9 mouse cellular contexts compared by ENCODE assay signal in the genomic region with DNA sequence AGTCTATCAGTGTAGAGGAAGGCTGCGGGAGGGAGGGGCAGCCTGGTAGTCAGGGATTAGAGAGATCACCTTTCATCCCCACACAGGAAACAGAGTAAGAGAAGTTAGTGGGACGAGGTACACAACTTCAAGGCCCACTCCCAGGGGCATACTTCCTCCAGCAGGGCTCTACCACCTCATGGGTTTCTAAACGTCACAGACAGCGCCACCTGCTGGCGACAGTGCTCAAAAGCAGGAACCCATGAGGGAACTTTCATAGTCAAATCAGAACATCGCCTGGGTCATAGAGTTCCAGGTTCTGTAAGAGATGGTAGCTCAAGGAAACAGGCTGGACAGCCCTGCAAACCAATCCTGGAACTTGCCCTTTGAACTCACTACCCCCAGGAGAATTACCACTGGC. TPM values are rescaled to one million over a fixed set of nuclear protein-coding genes. Genes with fewer than 3 reads are reported as not detected.
DNase-seq lines count a peak whose midpoint lies in the region; ATAC-seq lines count a peak whose summit lies in the region.
"Had no signal": no experiment of that assay in that cellular context is flagged by ENCODE, and none has a peak within 500 bp of the region (broad histone marks: within the 10 kb centered on the region; RNA-seq: fewer than 3 reads in every experiment).

No protein-coding gene starts in this region.

- H3K27ac ChIP-seq in midbrain, embryonic 14.5 days (replicated peaks; ENCODE audit: low read depth, low read length) = no peak overlapping the region
- H3K27ac ChIP-seq in midbrain, embryonic 16.5 days (ENCODE audit: low read length) = no peak overlapping the region
- H3K27ac ChIP-seq in embryonic facial prominence, embryonic 11.5 days (replicated peaks; ENCODE audit: low read depth, low read length) = no peak overlapping the region
- H3K27ac ChIP-seq: heart, embryonic 15.5 days had no signal

- H3K4me3 ChIP-seq in midbrain, embryonic 14.5 days (replicated peaks; ENCODE audit: low read depth, low read length) = no peak overlapping the region
- no peak overlapping the region for H3K4me3 ChIP-seq in midbrain, embryonic 16.5 days (ENCODE audit: low read depth, low read length)
- no peak overlapping the region for H3K4me3 ChIP-seq in embryonic facial prominence, embryonic 11.5 days (ENCODE audit: low read depth, low read length)
- H3K4me3 ChIP-seq: heart, embryonic 15.5 days had no signal

- H3K9me3 ChIP-seq in midbrain, embryonic 14.5 days (ENCODE audit: control insufficient read depth, low read length) = no peaks in the 10 kb centered on the region
- H3K9me3 ChIP-seq in midbrain, embryonic 16.5 days (replicated peaks; ENCODE audit: control insufficient read depth, low read length, poor library complexity, severe bottlenecking) = no peaks in the 10 kb centered on the region
- H3K9me3 ChIP-seq in embryonic facial prominence, embryonic 11.5 days (replicated peaks; ENCODE audit: control insufficient read depth, low read length) = no peaks in the 10 kb centered on the region
- H3K9me3 ChIP-seq: heart, embryonic 15.5 days had no signal

- H3K9ac ChIP-seq in midbrain, embryonic 14.5 days (replicated peaks; ENCODE audit: low read length) = no peak overlapping the region
- H3K9ac ChIP-seq in midbrain, embryonic 16.5 days (ENCODE audit: low read depth, low read length) = no peak overlapping the region
- no peak overlapping the region for H3K9ac ChIP-seq in embryonic facial prominence, embryonic 11.5 days (replicated peaks; ENCODE audit: low read length)
- H3K9ac ChIP-seq: heart, embryonic 15.5 days had no signal

- ATAC-seq in midbrain, embryonic 14.5 days (ENCODE audit: low FRiP score, low TSS enrichment) = no peak
- ATAC-seq in midbrain, embryonic 16.5 days = no peak
- no peak for ATAC-seq in embryonic facial prominence, embryonic 11.5 days (replicated peaks; ENCODE audit: insufficient number of reproducible peaks, low FRiP score, low TSS enrichment, low read depth)

- 56% methylated on average over 6 of the region's 6 CpGs for WGBS in midbrain, embryonic 14.5 days
- WGBS in midbrain, embryonic 16.5 days = 48% methylated on average over 6 of the region's 6 CpGs
- 46% methylated on average over 6 of the region's 6 CpGs for WGBS in embryonic facial prominence, embryonic 11.5 days

- H3K27me3 ChIP-seq in midbrain, embryonic 14.5 days (ENCODE audit: control insufficient read depth, insufficient read depth, low read length) = no peaks in the 10 kb centered on the region
- H3K27me3 ChIP-seq in midbrain, embryonic 16.5 days (ENCODE audit: control insufficient read depth, insufficient read depth, low read depth, low read length) = no peaks in the 10 kb centered on the region
- no peaks in the 10 kb centered on the region for H3K27me3 ChIP-seq in embryonic facial prominence, embryonic 11.5 days (ENCODE audit: control insufficient read depth, insufficient read depth, low read length)
- H3K27me3 ChIP-seq: heart, embryonic 15.5 days had no signal

- H3K36me3 ChIP-seq in midbrain, embryonic 14.5 days (ENCODE audit: control insufficient read depth, insufficient read depth, low read length) = no peaks in the 10 kb centered on the region
- no peaks in the 10 kb centered on the region for H3K36me3 ChIP-seq in midbrain, embryonic 16.5 days (ENCODE audit: control insufficient read depth, insufficient read depth, low read length)
- H3K36me3 ChIP-seq in embryonic facial prominence, embryonic 11.5 days (replicated peaks; ENCODE audit: control insufficient read depth, insufficient read depth, low read depth, low read length) = no peaks in the 10 kb centered on the region
- H3K36me3 ChIP-seq: heart, embryonic 15.5 days had no signal

- peak; percentile 20 to 48 for DNase-seq in adrenal gland, adult 18-20 months (ENCODE audit: low spot score in 2 of 2)
- DNase-seq in adrenal gland, adult 8-10 months = no peak
- DNase-seq in midbrain, embryonic 14.5 days = peak; percentile 20
- DNase-seq in embryonic facial prominence, embryonic 11.5 days (ENCODE audit: low spot score) = peak; percentile 50
- DNase-seq in retina, embryonic 14.5 days (ENCODE audit: low spot score) = peak; percentile 46
- no peak for DNase-seq in left cerebral cortex, adult 8-10 months (ENCODE audit: low spot score in 2 of 2)
- DNase-seq in Muller cell, postnatal 12 days (ENCODE audit: inconsistent ontology term) = no peak

- no peak overlapping the region for H3K4me2 ChIP-seq in midbrain, embryonic 14.5 days (ENCODE audit: low read length)
- no peak overlapping the region for H3K4me2 ChIP-seq in midbrain, embryonic 16.5 days (ENCODE audit: low read length)
- no peak overlapping the region for H3K4me2 ChIP-seq in embryonic facial prominence, embryonic 11.5 days (ENCODE audit: low read depth, low read length)
- H3K4me2 ChIP-seq: heart, embryonic 15.5 days had no signal

- H3K4me1 ChIP-seq in midbrain, embryonic 14.5 days (ENCODE audit: control insufficient read depth, insufficient read depth, low read length) = no peaks in the 10 kb centered on the region
- H3K4me1 ChIP-seq in midbrain, embryonic 16.5 days (ENCODE audit: control insufficient read depth, insufficient read depth, low read length) = no peaks in the 10 kb centered on the region
- no peaks in the 10 kb centered on the region for H3K4me1 ChIP-seq in embryonic facial prominence, embryonic 11.5 days (ENCODE audit: control insufficient read depth, insufficient read depth, low read length)
- H3K4me1 ChIP-seq: heart, embryonic 15.5 days had no signal

RNA-seq across cellular contexts. Expression of a gene that starts 6.7 kb away (rescaled TPM):
- not detected for total RNA-seq in adrenal gland, adult 18-20 months (2021)
- total RNA-seq in adrenal gland, adult 8-10 months (2022) = not detected
- not detected in 2 replicates for polyA plus RNA-seq in midbrain, embryonic 14.5 days (2014; fragmentation: Nextera tagmentation; extraction: Ambion mirVana)
- not detected in 2 replicates for polyA plus RNA-seq in midbrain, embryonic 16.5 days (2015; fragmentation: Nextera tagmentation; extraction: Ambion mirVana)
- polyA plus RNA-seq in embryonic facial prominence, embryonic 11.5 days (2014; fragmentation: Nextera tagmentation; extraction: Ambion mirVana) = not detected in 2 replicates
- total RNA-seq in left cerebral cortex, adult 8-10 months (2022) = not detected
- polyA plus RNA-seq: heart, embryonic 15.5 days had no signal

RNA-seq across cellular contexts. Expression of a gene that starts 54.3 kb away (rescaled TPM):
- total RNA-seq in adrenal gland, adult 18-20 months (2021) = 1 to 10 TPM; 5.2 to 6.6 TPM
- total RNA-seq in adrenal gland, adult 8-10 months (2022) = 10 to 100 TPM; 20.3 to 52.9 (median 30.9) TPM
- 2.3 and 2.5 TPM in 2 replicates for polyA plus RNA-seq in midbrain, embryonic 14.5 days (2014; fragmentation: Nextera tagmentation; extraction: Ambion mirVana)
- 3.4 and 3.7 TPM in 2 replicates for polyA plus RNA-seq in midbrain, embryonic 16.5 days (2015; fragmentation: Nextera tagmentation; extraction: Ambion mirVana)
- 6.1 and 6.6 TPM in 2 replicates for polyA plus RNA-seq in embryonic facial prominence, embryonic 11.5 days (2014; fragmentation: Nextera tagmentation; extraction: Ambion mirVana)
- total RNA-seq in left cerebral cortex, adult 8-10 months (2022) = 10 to 100 TPM; 32.3 to 36.5 (median 34.3) TPM

Comparison
In these comparisons a context has a peak if more than half of its experiments do, and no peak if none do; other contexts are left out.
1. DNase-seq: peak in adrenal gland, adult 18-20 months (2 of 2), midbrain, embryonic 14.5 days (single experiment), embryonic facial prominence, embryonic 11.5 days (single experiment) and retina, embryonic 14.5 days (single experiment); none in adrenal gland, adult 8-10 months (single experiment), left cerebral cortex, adult 8-10 months (0 of 2) and Muller cell, postnatal 12 days (single experiment).